Mouse (Mus musculus) lung, postnatal 14 days (tissue): ENCODE results near the gene Olfr843.

Source experiments
- DNase-seq: peaks from one replicate; pipeline ENCODE4 v3.0.0; 2021

The Olfr843 gene

DNA sequence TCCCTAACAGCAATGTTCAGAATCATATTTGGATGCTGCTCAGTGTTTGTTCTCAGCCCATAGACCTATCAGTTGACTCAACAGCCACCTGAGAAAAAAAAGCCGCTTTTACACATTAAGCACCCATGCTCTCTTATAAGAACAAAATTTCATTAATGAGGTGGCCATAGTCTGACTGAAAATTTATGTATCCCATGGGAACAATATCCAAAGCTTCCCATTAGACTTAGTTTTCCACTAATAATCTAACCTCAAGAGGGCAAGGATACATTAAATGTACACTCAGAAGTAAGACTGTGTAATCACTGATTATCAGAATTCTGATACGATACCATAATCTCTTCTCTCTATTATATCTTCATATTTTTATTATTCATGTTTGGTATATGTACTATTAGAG, at the start of gene Olfr843:
Gene Olfr843, minus strand, starts transcription at position 101 of the 400 bp plus-strand sequence.
- no peak for DNase-seq
